Mouse (Mus musculus) lung, postnatal 25 days (tissue): ENCODE results near the gene Auts2.

ENCODE experiments used
- DNase-seq: peaks from one replicate; pipeline ENCODE4 v3.0.0; 2022; ENCODE audit warnings: low spot score

Auts2 gene

GRCm38 (mm10) chr5:132498896-132499295 lies 44.2 kb downstream of the Auts2 start:
- no peak for DNase-seq

- DNase-seq = no peak
Observed at GRCm38 (mm10) chr5:132498045-132498444, 45.1 kb downstream of the Auts2 start.

- DNase-seq = no peak
Observed at GRCm38 (mm10) chr5:132492793-132493192, 50.4 kb downstream of the Auts2 start.

DNA sequence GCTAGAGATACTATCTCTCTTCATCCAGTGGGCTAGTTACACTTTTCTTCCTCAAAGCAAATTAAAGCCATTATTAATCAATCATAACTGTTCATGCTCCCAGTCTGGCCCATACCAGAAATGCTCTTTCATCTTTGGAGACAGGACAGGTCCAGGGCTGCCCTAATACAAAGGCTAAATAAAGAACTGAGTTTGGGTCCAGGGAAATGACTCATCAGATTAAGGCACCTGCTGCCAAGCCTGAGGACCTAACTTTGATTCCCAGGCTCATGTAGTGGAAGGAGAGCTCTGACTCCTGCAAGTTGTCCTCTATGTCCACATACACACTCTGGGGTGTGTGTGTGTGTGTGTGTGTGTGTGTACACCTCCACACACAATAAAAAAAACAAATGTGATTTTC lies 51.1 kb downstream of the Auts2 start:
- no peak for DNase-seq

GRCm38 (mm10) chr5:132491508-132491907 lies 51.6 kb downstream of the Auts2 start:
- no peak for DNase-seq

- no peak for DNase-seq
Observed at GRCm38 (mm10) chr5:132490326-132490725, 52.8 kb downstream of the Auts2 start.

- DNase-seq = peak; percentile 24
Observed at GRCm38 (mm10) chr5:132489736-132490313, 53.3 kb downstream of the Auts2 start.

GRCm38 (mm10) chr5:132486831-132487230 lies 56.3 kb downstream of the Auts2 start:
- peak; percentile 31 for DNase-seq

DNA sequence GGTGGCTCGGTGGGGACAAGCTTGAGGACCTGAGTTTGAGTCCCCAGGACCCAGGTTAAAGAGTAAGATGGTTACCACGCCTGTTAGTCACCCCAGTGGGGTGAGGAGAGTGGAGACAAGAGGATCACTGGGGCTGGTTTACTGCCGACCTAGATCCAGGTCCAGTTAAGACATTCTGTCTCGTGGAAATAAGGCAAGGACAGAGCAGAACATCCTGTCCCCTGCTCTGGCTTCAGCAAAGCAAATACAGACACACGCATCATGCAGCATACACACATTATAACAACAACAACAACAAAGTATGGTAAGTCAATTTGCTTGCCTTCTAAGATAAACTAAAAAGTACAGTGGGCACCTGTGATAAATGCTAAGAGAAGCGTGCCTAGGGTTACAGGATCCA lies 57.1 kb downstream of the Auts2 start:
- DNase-seq = no peak

GRCm38 (mm10) chr5:132485448-132485847 lies 57.7 kb downstream of the Auts2 start:
- DNase-seq = no peak

GRCm38 (mm10) chr5:132481476-132481875 lies 61.7 kb downstream of the Auts2 start:
- DNase-seq = no peak

DNA sequence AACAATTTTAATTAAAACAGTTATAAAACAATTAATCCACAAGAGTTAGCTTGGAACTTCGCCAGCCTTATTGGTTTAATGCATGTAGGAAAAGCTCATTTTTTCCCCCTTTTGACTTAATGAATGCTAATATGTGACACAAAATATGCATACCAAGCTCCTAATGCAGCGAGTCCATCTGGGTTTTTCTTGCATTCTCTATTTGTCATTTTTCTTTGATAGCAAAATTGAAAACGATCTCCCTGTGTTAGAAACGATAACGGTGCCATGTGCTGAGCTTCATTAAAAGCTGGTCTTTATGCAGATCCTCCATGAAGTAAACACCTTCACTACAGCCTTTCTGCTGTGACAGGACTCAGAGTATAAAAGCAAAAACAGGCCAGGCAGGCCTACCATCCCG lies 62.7 kb downstream of the Auts2 start:
- no peak for DNase-seq

GRCm38 (mm10) chr5:132479227-132479857 lies 63.8 kb downstream of the Auts2 start:
- no peak for DNase-seq

- no peak for DNase-seq
Observed at GRCm38 (mm10) chr5:132477533-132477932, 65.6 kb downstream of the Auts2 start.

DNA sequence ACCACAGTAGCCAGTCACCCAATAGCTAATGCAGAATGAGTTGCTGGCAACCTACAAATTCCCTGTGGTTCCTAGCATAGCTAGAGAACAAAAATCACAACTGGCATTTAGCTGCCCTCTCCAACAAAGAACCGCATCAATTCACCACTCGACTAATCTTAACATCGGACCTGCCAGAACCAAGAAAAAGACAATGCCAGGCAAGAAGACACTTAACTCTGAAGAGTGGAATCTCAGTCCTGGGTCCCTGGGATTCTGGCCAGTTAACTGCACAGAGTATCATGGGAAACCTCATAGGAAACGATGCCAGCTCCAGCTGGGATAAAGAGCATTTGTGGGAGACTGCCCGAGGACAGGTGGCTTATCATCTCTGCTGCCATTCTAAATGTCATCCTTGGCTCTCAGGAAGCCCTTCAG lies 70.2 kb downstream of the Auts2 start:
- DNase-seq = no peak

- no peak for DNase-seq
Observed at GRCm38 (mm10) chr5:132472184-132472829, 70.8 kb downstream of the Auts2 start.

GRCm38 (mm10) chr5:132467364-132467743 lies 75.8 kb downstream of the Auts2 start:
- no peak for DNase-seq

- peak; percentile 45 for DNase-seq
Observed at GRCm38 (mm10) chr5:132466427-132467363, 76.4 kb downstream of the Auts2 start.

GRCm38 (mm10) chr5:132462560-132462959 lies 80.6 kb downstream of the Auts2 start:
- DNase-seq = no peak

- DNase-seq = no peak
Observed at GRCm38 (mm10) chr5:132458498-132458897, 84.6 kb downstream of the Auts2 start.

GRCm38 (mm10) chr5:132452381-132452780 lies 90.8 kb downstream of the Auts2 start:
- no peak for DNase-seq

- DNase-seq = no peak
Observed at GRCm38 (mm10) chr5:132450071-132450470, 93.1 kb downstream of the Auts2 start.
